Mouse (Mus musculus) ES-Bruce4 (cell line): ENCODE measurements around the gene Washc2. TPM values are rescaled to one million over a fixed set of nuclear protein-coding genes. Genes with fewer than 3 reads are reported as not detected.

Experiments
- H3K27ac ChIP-seq: 2 replicates; pipeline ENCODE4 v1.5.1; 2012; ENCODE audit warnings: low read length, inconsistent platforms; ENCODE audit not compliant: insufficient read depth
- H3K27me3 ChIP-seq: 2 replicates; pipeline ENCODE4 v1.6.1; 2012; ENCODE audit warnings: mild to moderate bottlenecking, low read length, inconsistent platforms; ENCODE audit not compliant: control insufficient read depth, poor library complexity, insufficient read depth, severe bottlenecking
- H3K36me3 ChIP-seq: 2 replicates; pipeline ENCODE4 v1.6.1; 2012; ENCODE audit warnings: inconsistent platforms, mild to moderate bottlenecking, low read length, moderate library complexity; ENCODE audit not compliant: control insufficient read depth, poor library complexity, insufficient read depth, severe bottlenecking
- H3K4me1 ChIP-seq: one replicate; pipeline ENCODE4 v1.8.1; 2011; ENCODE audit warnings: low read length; ENCODE audit not compliant: control insufficient read depth, insufficient read depth
- H3K4me3 ChIP-seq: 2 replicates; pipeline ENCODE4 v1.5.1; 2011; ENCODE audit warnings: low read depth, mild to moderate bottlenecking, low read length
- H3K9ac ChIP-seq: 2 replicates; pipeline ENCODE4 v1.6.1; 2012; ENCODE audit warnings: low read depth, mild to moderate bottlenecking, inconsistent platforms; ENCODE audit not compliant: poor library complexity, severe bottlenecking
- H3K9me3 ChIP-seq: replicated peaks from 2 replicates; pipeline ENCODE4 v1.6.1; 2012; ENCODE audit warnings: mild to moderate bottlenecking, low read length, inconsistent platforms; ENCODE audit not compliant: control insufficient read depth, poor library complexity, insufficient read depth, severe bottlenecking
- CTCF ChIP-seq: IDR thresholded peaks from one replicate; pipeline ENCODE4 v1.8.1; 2011; ENCODE audit warnings: low read depth, low read length
- EP300 ChIP-seq: IDR thresholded peaks from 2 replicates; pipeline ENCODE4 v1.6.1; 2011; ENCODE audit warnings: low read depth, low read length; ENCODE audit not compliant: insufficient read depth
- POLR2A ChIP-seq: IDR thresholded peaks from one replicate; pipeline ENCODE4 v1.8.1; 2011; ENCODE audit warnings: low read length; ENCODE audit not compliant: insufficient read depth
- polyA plus RNA-seq: library from polyadenylated mRNA; stranded (reverse); fragments of >200 nt; gene quantifications from 2 replicates; pipeline ENCODE4 v1.2.4, GENCODE M21; 2011; ENCODE audit warnings: low read depth; ENCODE audit not compliant: missing spikeins, insufficient read depth, insufficient read length

Washc2 gene
- polyA plus RNA-seq, 1 experiment = 56.2 TPM

DNA sequence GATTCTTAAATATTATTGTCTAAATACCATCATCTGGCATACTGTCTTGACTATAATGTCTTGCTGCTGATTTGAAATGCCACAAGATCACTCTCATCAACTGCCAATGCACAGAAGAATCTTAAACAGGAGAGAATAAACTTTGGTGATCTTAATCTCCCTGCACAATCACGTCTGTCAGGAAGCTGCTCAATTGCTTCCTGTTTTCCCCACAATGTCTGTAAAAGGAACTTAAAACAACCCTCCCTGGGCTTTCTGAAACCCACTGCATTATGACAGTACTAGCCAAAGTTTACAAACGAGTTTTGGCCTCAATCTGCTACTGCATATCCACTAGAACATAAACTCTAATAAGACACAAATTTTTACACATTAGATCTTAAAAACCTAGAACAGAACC is 21.4 kb upstream of the Washc2 start:
- TF ChIP-seq EP300 = no peak
- TF ChIP-seq CTCF = no peak
- TF ChIP-seq POLR2A = no peak
- H3K9me3 ChIP-seq = no peaks in the 10 kb centered on the region
- H3K4me3 ChIP-seq = no peak overlapping the region
- no peak overlapping the region for H3K27ac ChIP-seq
- no peaks in the 10 kb centered on the region for H3K36me3 ChIP-seq
- H3K27me3 ChIP-seq = no peaks in the 10 kb centered on the region
- no peak overlapping the region for H3K9ac ChIP-seq
- no peaks in the 10 kb centered on the region for H3K4me1 ChIP-seq

- Histone ChIP-seq H3K27me3 (no peaks in the 10 kb centered on the region), H3K27ac (no peak overlapping the region), H3K36me3 (no peaks in the 10 kb centered on the region), H3K4me1 (no peaks in the 10 kb centered on the region), H3K4me3 (no peak overlapping the region), H3K9me3 (no peaks in the 10 kb centered on the region), H3K9ac (no peak overlapping the region)
- TF ChIP-seq EP300 = no peak
Observed at GRCm38 (mm10) chr6:116189417-116189816, 18.4 kb upstream of the Washc2 start.

DNA sequence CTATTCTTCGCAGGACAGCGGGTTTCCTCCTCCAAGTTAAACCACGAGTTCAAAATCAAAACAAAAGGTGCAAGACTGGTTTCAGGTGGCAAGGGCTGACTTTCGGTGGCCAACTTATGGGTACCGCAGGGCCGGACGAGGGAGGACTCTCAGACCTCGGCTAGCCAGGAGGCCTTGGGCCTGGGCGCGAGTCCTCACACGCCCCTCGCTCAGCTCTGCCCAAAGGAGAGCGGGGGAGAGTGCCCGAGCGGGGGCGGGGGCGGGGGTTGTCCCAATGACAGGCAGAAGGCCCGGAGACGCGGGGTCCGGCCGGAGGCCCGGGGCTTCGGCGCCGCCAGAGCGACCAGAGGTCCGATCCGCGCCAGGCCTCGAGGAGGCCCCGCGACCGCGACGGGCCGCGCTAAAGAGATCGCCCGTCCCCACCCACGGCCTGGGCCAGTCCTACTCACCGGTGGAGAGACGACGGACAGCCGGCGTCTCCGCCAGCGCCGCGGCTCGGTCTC is 15.0 kb upstream of the Washc2 start:
- H3K4me3 ChIP-seq = peak overlapping the region; percentile 64
- no peaks in the 10 kb centered on the region for H3K27me3 ChIP-seq
- peak overlapping the region; percentile 73 for H3K9ac ChIP-seq
- no peak for TF ChIP-seq EP300
- no peak for TF ChIP-seq POLR2A
- TF ChIP-seq CTCF = no peak
- H3K36me3 ChIP-seq = no peaks in the 10 kb centered on the region
- H3K27ac ChIP-seq = no peak overlapping the region
- no peaks in the 10 kb centered on the region for H3K4me1 ChIP-seq
- H3K9me3 ChIP-seq = no peaks in the 10 kb centered on the region

GRCm38 (mm10) chr6:116193394-116194393 is 14.1 kb upstream of the Washc2 start, which contains the start of gene Tmcc1:
Gene Tmcc1 (minus strand): TSS chr6:116193486.
- Histone ChIP-seq H3K36me3 (no peaks in the 10 kb centered on the region), H3K4me3 (peak within 1 kb of the TSS; percentile 87), H3K4me1 (no peaks in the 10 kb centered on the region), H3K27ac (no peak within 1 kb of the TSS), H3K9me3 (no peaks in the 10 kb centered on the region), H3K27me3 (no peaks in the 10 kb centered on the region), H3K9ac (peak within 1 kb of the TSS; percentile 73)
- TF ChIP-seq POLR2A = peak; percentile 95
- TF ChIP-seq EP300 = peak; percentile 8; the same call in 1 of the 2 replicates
- peak; percentile 13 for TF ChIP-seq CTCF

GRCm38 (mm10) chr6:116195811-116196210 is 12.0 kb upstream of the Washc2 start:
- no peaks in the 10 kb centered on the region for H3K4me1 ChIP-seq
- H3K4me3 ChIP-seq = 0 out of 2 replicates have a peak overlapping the region, but pooled peaks have one; percentile 2
- no peaks in the 10 kb centered on the region for H3K9me3 ChIP-seq
- no peak for TF ChIP-seq EP300
- no peak for TF ChIP-seq CTCF
- no peak for TF ChIP-seq POLR2A
- H3K27me3 ChIP-seq = no peaks in the 10 kb centered on the region
- no peak overlapping the region for H3K9ac ChIP-seq
- no peaks in the 10 kb centered on the region for H3K36me3 ChIP-seq
- no peak overlapping the region for H3K27ac ChIP-seq

- Histone ChIP-seq H3K4me3 (no peak overlapping the region), H3K27me3 (no peaks in the 10 kb centered on the region), H3K9me3 (no peaks in the 10 kb centered on the region), H3K36me3 (no peaks in the 10 kb centered on the region), H3K9ac (no peak overlapping the region), H3K4me1 (no peaks in the 10 kb centered on the region), H3K27ac (no peak overlapping the region)
- TF ChIP-seq CTCF = peak; percentile 5
- no peak for TF ChIP-seq POLR2A
- TF ChIP-seq EP300 = no peak
Observed at GRCm38 (mm10) chr6:116198173-116198572, 9.7 kb upstream of the Washc2 start.
